Mouse (Mus musculus) neutrophil, adult 5-6 weeks (primary cell): ENCODE data around the gene Stab2. TPM values are rescaled to one million over a fixed set of nuclear protein-coding genes. Genes with fewer than 3 reads are reported as not detected.

Source experiments
- ATAC-seq: fragments of 151-379, 151-347 bp; 2 replicates; pipeline ENCODE4 v1.8.0; 2017; ENCODE audit warnings: mild to moderate bottlenecking, moderate TSS enrichment; ENCODE audit not compliant: insufficient number of reproducible peaks, poor library complexity, low FRiP score, severe bottlenecking; ENCODE audit errors: extremely low read depth
- total RNA-seq: library from RNA; stranded (forward); fragments of 200-1000 nt; gene quantifications from 2 replicates; pipeline ENCODE4 v1.2.3, GENCODE M21; 2017

Stab2 gene
- total RNA-seq, 1 experiment from 2014 or later = not detected

- no peak for ATAC-seq
Measured at GRCm38 (mm10) chr10:87008215-87008499, 332 bp upstream of the Stab2 start.

- ATAC-seq = no peak
Measured at GRCm38 (mm10) chr10:86992238-86992976, 15.4 kb downstream of the Stab2 start.

- no peak for ATAC-seq
Measured at GRCm38 (mm10) chr10:86990666-86991065, 17.2 kb downstream of the Stab2 start.

DNA sequence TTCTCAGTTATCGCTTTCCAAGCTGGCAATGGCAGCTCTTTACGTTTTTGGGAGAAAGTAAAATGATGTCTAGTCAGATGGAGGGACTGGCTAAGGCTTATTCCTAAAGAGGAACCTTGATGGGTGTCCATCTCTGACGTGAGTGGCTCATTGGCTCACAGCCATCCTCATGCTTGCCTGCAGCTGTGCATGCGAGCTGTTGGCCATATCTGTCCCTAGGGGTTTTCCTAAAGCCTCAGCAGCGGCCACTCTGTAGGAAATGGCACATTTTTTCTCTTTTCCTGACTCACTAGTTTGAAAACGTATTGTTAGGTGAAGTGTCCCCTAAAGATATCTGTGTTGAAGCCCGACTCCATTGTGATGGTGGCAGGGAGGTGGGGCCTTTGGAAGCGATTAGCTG, 18.0 kb downstream of the Stab2 start:
- ATAC-seq = no peak

- no peak for ATAC-seq
Measured at GRCm38 (mm10) chr10:86976001-86976726, 31.7 kb downstream of the Stab2 start.

- ATAC-seq = no peak
Measured at GRCm38 (mm10) chr10:86973276-86973675, 34.5 kb downstream of the Stab2 start.

DNA sequence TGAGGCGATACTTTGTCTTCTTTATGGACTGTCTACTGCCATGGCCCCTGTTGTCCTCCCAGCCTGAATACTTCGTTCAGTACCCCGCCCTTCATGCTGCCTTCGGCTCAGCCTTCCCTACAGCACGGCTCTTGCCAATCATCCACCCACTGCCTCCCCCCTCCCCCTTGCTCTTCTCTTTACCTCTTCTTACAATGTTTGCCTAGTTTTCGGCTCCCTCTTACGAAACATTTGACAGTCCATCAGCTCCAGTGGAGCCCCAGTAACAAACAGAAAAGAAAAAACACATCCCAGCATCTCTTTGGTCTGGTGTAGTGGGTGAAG, 35.4 kb downstream of the Stab2 start:
- no peak for ATAC-seq

- ATAC-seq = no peak
Measured at GRCm38 (mm10) chr10:86971680-86972502, 35.9 kb downstream of the Stab2 start.

DNA sequence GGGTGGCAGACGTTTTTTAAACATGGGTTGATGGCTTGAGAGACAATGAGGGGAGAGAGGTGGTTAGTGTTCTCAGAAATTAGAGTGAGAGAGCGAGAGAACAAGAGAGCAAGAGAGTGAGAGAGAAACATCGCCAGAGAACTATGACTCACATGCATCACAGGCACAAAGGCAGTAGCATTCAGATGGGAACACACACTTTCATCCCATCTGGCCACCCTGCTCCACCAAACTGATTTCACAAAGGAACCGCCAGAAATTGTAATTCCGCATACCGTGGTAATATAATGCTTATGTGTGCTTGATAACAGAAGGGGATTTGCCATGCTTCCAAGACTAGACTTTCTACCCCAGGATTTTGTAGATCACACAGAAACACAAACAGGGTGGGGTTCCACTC, 38.5 kb downstream of the Stab2 start:
- no peak for ATAC-seq

DNA sequence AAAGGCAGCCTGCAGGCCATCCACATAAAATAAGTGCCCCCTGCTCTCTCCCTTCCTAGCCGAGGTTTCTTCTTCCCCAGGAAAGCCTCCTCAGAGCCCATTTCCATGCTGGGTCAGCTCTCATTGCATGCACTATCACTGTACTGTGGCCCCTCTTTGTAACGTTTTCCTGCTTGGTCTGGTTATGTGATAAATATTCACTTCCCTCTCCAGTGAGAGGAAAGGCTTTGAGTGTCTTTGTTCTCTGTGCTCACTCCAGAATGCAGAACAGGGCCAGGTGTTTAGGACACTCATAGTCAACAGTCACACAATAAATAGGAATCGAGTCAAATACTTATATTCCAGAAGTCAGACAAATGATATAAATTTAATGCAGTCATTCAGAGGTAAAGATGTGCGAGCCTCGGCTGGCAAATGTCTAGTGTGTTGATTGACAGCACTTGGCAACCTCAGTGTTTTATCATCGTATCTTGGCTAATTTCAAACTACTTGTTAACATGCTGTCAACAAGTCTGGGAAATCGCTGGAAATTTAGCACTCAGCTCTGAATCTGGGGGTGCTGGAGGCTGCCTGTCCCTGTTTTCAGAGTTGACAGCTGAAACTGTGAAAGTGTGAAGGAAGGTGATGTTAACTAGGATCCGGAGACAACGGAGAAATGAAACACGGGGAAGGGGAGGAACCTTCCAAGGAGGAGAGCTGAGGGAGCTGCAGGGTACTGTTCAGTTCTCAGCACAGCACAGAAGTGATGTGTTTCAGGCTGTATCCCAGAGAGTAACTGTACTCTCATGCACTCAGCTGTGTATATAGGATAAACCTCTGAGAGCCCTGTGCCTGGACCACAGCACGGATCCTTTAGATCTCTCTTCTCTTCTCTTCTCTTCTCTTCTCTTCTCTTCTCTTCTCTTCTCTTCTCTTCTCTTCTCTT, 46.0 kb downstream of the Stab2 start:
- ATAC-seq = no peak

GRCm38 (mm10) chr10:86955299-86955698, 52.5 kb downstream of the Stab2 start:
- no peak for ATAC-seq

- ATAC-seq = no peak
Measured at GRCm38 (mm10) chr10:86952696-86953095, 55.1 kb downstream of the Stab2 start.

GRCm38 (mm10) chr10:86950806-86951205, 57.0 kb downstream of the Stab2 start:
- no peak for ATAC-seq

DNA sequence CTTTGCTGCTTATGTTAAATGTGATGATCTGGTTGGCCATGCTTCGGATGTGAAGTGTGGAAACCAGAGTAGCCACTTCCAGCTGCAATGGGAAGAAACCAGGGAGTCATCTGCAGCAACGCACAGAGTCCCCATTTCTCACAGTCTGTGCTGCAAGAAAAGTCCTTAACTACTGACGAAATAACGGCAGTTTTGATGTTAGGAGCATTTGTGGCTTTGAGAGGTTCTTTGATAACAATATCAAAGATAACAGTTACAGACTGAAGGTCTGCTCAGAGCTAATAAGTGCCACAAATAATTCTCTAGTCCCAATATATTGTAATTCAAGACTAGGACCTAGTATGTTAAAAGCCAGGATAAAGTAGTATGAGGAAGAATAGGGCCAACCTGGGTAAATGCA, 57.9 kb downstream of the Stab2 start:
- ATAC-seq = no peak

DNA sequence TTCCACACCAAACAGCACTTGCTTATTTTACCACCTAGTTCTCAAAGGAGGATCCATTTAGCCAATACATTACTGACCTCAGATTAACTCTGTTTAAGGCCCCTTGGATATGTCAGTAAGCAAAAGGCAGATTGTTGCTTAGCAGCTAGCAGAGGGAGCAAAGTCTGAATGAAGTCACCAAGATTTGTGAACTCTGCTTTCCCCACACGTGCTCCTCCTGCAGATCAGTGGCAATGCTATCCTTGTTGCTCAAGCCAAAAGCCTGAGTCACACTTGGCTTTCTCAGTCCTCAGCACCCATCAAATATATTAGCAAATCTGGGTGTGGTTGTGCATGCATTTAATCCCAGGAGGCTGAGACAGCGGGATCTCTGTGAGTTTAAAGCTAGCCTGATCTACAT, 60.3 kb downstream of the Stab2 start:
- ATAC-seq = no peak

DNA sequence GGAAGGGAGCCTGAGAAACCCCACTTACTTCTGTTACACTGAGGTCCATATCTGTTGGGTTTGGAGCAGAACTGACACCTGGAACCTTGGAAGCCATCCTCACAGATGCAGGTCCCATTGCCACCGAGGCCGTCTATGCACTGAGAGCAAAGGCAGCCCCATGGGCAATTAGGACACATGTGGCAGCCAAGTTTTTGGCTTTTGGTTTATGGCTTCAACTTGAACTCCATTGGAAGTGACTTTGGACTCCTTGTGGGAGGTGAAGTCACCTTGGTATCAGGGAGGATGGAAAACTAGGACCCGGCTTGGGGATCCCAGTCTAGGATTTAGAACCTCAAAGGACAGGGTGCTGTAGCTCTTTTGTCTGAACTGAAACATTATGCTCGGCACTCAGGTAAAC, 67.2 kb downstream of the Stab2 start:
- ATAC-seq = no peak

GRCm38 (mm10) chr10:86934376-86934775, 73.4 kb downstream of the Stab2 start:
- ATAC-seq = no peak

DNA sequence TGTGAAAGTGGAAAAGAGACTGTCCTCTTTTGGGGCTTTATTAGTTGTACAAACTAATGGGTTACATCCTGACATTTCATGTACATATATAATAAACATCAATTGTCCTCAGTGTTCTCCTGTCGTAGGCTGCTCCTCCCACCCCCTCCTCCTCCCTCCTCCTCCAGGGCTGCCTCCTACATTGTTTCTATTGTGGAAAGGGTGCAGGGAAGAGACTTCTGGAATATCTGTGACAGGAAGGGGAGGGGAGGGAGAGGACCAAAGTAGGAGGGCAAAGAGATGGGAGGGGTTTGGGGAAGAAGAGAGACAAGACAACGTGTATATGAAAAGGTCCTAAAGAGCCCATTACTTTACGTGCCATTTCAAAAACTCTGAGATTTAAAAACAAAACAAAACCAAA, 73.9 kb downstream of the Stab2 start:
- ATAC-seq = no peak

DNA sequence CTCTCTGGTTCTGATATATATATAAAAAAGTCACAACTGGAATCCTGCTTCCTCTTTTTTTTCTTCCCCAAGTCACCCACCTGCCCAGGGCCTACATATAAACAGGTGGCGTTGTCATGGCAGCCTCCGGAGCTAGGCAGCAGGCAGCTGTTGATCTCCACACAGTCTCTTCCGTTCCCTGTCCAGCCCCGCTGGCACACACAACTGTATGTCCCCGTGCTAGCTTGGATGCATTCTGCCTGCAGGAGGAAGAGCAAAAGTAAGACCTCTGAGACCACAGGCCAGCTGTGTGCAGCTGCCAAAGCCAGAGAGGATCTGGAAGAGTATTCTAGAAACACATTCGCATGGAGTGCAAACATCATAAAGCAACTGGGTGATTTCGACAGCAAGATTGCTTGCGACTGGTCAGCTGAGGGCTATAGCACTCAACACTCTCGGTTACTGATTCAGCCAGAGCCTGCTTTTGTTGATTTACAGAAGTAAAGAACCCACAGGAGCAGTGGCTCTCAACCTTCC, 74.6 kb downstream of the Stab2 start:
- no peak for ATAC-seq
